In the genomic region with DNA sequence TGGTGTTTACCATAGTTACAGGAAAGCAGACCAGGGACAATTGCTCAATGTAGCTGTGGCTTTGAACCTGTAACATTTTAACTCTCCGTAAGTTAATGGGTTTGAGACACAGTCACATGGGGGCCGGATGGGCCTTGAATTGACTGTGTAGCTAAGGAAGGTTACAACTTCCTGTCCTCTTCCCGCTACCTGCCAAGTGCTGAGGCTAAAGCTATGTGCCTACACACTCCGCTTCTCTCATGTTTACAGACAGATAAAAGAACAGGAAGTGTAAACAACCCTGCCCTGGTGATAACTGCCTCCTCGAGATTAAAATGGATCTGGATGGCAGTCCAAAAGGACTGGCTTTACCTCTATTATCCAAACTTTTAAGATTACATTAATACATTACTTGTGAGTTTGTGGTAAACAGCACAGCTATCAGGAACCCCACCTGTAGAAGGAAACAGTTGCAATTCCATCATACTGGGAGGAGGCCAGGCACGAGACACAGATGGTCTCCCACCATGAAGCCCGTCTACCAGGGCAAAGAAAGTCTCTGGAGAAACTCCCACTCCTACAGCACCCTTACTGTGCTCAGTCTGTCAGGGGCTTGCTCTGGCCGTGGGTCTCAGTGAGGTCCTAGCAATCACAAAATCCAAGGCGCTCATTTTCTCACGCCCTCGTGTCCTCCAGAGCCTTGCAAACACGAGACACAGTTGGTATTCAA, we compare ENCODE assay signal across 8 mouse cellular contexts. TPM values are rescaled to one million over a fixed set of nuclear protein-coding genes. Genes with fewer than 3 reads are reported as not detected.
A peak's percentile ranks its signal among the peaks of the same experiment; 100 is the strongest.
DNase-seq lines count a peak whose midpoint lies in the region; ATAC-seq lines count a peak whose summit lies in the region.

No protein-coding gene starts in this region.

- DNase-seq in heart, embryonic 10.5 days (ENCODE audit: low spot score), result peak; percentile 68
- no peak for DNase-seq in heart, postnatal 25 days (ENCODE audit: low spot score)
- DNase-seq in ZHBTc4 (ENCODE audit: low read depth, low spot score), result peak; percentile 30
- peak; percentile 20 for DNase-seq in hindbrain, embryonic 11.5 days (ENCODE audit: low spot score)
- DNase-seq in liver, embryonic 13.5 days, result no peak
- no peak for DNase-seq in left cerebral cortex, adult 18-20 months (ENCODE audit: low spot score in 2 of 2)
- DNase-seq in layer of hippocampus, adult 8-10 months (ENCODE audit: low spot score in 2 of 2), result no peak
- DNase-seq in retina, postnatal 1 day, result no peak

- H3K9me3 ChIP-seq in heart, embryonic 10.5 days, result no peaks in the 10 kb centered on the region
- H3K9me3 ChIP-seq in hindbrain, embryonic 11.5 days (ENCODE audit: control insufficient read depth, low read length), result no peaks in the 10 kb centered on the region
- H3K9me3 ChIP-seq in liver, embryonic 13.5 days (replicated peaks), result no peaks in the 10 kb centered on the region

- H3K4me2 ChIP-seq in hindbrain, embryonic 11.5 days (replicated peaks; ENCODE audit: low read depth, low read length), result no peak overlapping the region; the same call in 1 of the 2 replicates
- H3K4me2 ChIP-seq in liver, embryonic 13.5 days, result 0 out of 2 replicates have a peak overlapping the region, but pooled peaks have one; percentile 0

- no peak for ATAC-seq in hindbrain, embryonic 11.5 days (ENCODE audit: low FRiP score)
- peak; percentile 72 for ATAC-seq in liver, embryonic 13.5 days (ENCODE audit: low read depth)

- no peaks in the 10 kb centered on the region for H3K36me3 ChIP-seq in heart, embryonic 10.5 days
- no peaks in the 10 kb centered on the region for H3K36me3 ChIP-seq in hindbrain, embryonic 11.5 days (ENCODE audit: control insufficient read depth, insufficient read depth, low read length)
- H3K36me3 ChIP-seq in liver, embryonic 13.5 days, result no peaks in the 10 kb centered on the region

- intact Hi-C loops in heart, postnatal 25 days (cut with DNase I), result loop anchor here (5.0 kb wide), 1 partner anchor 244 kb away; no protein-coding TSS in a partner anchor

- H3K27me3 ChIP-seq in heart, embryonic 10.5 days (ENCODE audit: insufficient read depth, poor library complexity, severe bottlenecking), result no peaks in the 10 kb centered on the region
- no peaks in the 10 kb centered on the region for H3K27me3 ChIP-seq in hindbrain, embryonic 11.5 days (ENCODE audit: control insufficient read depth, insufficient read depth, low read length)
- H3K27me3 ChIP-seq in liver, embryonic 13.5 days, result no peaks in the 10 kb centered on the region

- no peak overlapping the region for H3K9ac ChIP-seq in hindbrain, embryonic 11.5 days (ENCODE audit: low read depth, low read length)
- H3K9ac ChIP-seq in liver, embryonic 13.5 days, result no peak overlapping the region

- H3K4me3 ChIP-seq in heart, embryonic 10.5 days, result peak overlapping the region; percentile 43
- H3K4me3 ChIP-seq in hindbrain, embryonic 11.5 days (ENCODE audit: low read depth, low read length), result no peak overlapping the region
- H3K4me3 ChIP-seq in liver, embryonic 13.5 days (replicated peaks), result no peak overlapping the region

- peaks cover 15% of the 10 kb centered on the region for H3K4me1 ChIP-seq in heart, embryonic 10.5 days
- peaks cover 4% of the 10 kb centered on the region; the same call in 1 of the 2 replicates for H3K4me1 ChIP-seq in hindbrain, embryonic 11.5 days (replicated peaks; ENCODE audit: control insufficient read depth, insufficient read depth, low read length)
- H3K4me1 ChIP-seq in liver, embryonic 13.5 days (replicated peaks), result peaks cover 13% of the 10 kb centered on the region

- H3K27ac ChIP-seq in heart, embryonic 10.5 days, result peak overlapping the region; percentile 75
- H3K27ac ChIP-seq in hindbrain, embryonic 11.5 days (ENCODE audit: low read depth, low read length), result no peak overlapping the region
- H3K27ac ChIP-seq in liver, embryonic 13.5 days, result peak overlapping the region; percentile 6; the same call in 1 of the 2 replicates

- WGBS in heart, embryonic 10.5 days, result 31% methylated on average over 12 of the region's 12 CpGs
- 52% methylated on average over 12 of the region's 12 CpGs for WGBS in hindbrain, embryonic 11.5 days
- WGBS in liver, embryonic 13.5 days (ENCODE audit: insufficient replicate concordance), result 25% methylated on average over 12 of the region's 12 CpGs

RNA-seq across cellular contexts. Expression of a gene that starts 54.7 kb away (rescaled TPM):
- 20.5 and 22.8 TPM in 2 replicates for polyA plus RNA-seq in heart, embryonic 10.5 days (2016; fragmentation: Nextera tagmentation; extraction: Ambion mirVana)
- total RNA-seq in heart, postnatal 25 days (2021), result 10 to 100 TPM; 46.0 to 51.8 TPM
- polyA plus RNA-seq in hindbrain, embryonic 11.5 days (2014; fragmentation: Nextera tagmentation; extraction: Ambion mirVana), result 24.6 and 25.6 TPM in 2 replicates
- 10.0 and 10.1 TPM in 2 replicates for polyA plus RNA-seq in liver, embryonic 13.5 days (2015; fragmentation: Nextera tagmentation; extraction: Ambion mirVana)
- total RNA-seq in left cerebral cortex, adult 18-20 months (2021), result 100 to 1,000 TPM in 1 of 2 experiments, 10 to 100 TPM in 1; 77.2 to 101 TPM
- total RNA-seq in layer of hippocampus, adult 8-10 months (2022), result 100 to 1,000 TPM in 3 of 4 experiments, 10 to 100 TPM in 1; 75.5 to 160 (median 130) TPM

Comparison
In these comparisons a context has a peak if more than half of its experiments do, and no peak if none do; other contexts are left out.
1. DNase-seq: peak in heart, embryonic 10.5 days (single experiment), ZHBTc4 (single experiment) and hindbrain, embryonic 11.5 days (single experiment); none in heart, postnatal 25 days (single experiment), liver, embryonic 13.5 days (single experiment), left cerebral cortex, adult 18-20 months (0 of 2), layer of hippocampus, adult 8-10 months (0 of 2) and retina, postnatal 1 day (single experiment).